Mouse (Mus musculus): Measurements from ENCODE around the gene Itpk1. TPM values are rescaled to one million over a fixed set of nuclear protein-coding genes. Genes with fewer than 3 reads are reported as not detected.

Itpk1 gene
- total RNA-seq, 2 experiments from 2014 or later = 74.9 to 76.2 TPM

GRCm38 (mm10) chr12:102541168-102541567, 163.6 kb downstream of the Itpk1 start:
- intact Hi-C loops (cut with DNase I) = no loop called here
- no peak for DNase-seq (ENCODE audit: low spot score in 2 of 2)

GRCm38 (mm10) chr12:102540278-102540677, 164.5 kb downstream of the Itpk1 start:
- DNase-seq (ENCODE audit: low spot score in 2 of 2) = no peak
- intact Hi-C loops (cut with DNase I) = no loop called here

- DNase-seq (ENCODE audit: low spot score in 2 of 2) = no peak
- intact Hi-C loops (cut with DNase I) = no loop called here
Measured at GRCm38 (mm10) chr12:102535796-102536195, 168.9 kb downstream of the Itpk1 start.

GRCm38 (mm10) chr12:102527989-102528388, 176.7 kb downstream of the Itpk1 start:
- intact Hi-C loops (cut with DNase I) = no loop called here
- no peak for DNase-seq (ENCODE audit: low spot score in 2 of 2)

GRCm38 (mm10) chr12:102524760-102525159, 180.0 kb downstream of the Itpk1 start:
- peak in 1 of 2 experiments; percentile 26 for DNase-seq (ENCODE audit: low spot score in 2 of 2)

GRCm38 (mm10) chr12:102524216-102524615, 180.5 kb downstream of the Itpk1 start:
- no peak for DNase-seq (ENCODE audit: low spot score in 2 of 2)
- intact Hi-C loops (cut with DNase I) = loop anchor here (5.0 kb wide), 1 partner anchor 183 kb away; no protein-coding TSS in a partner anchor

More at GRCm38 (mm10) chr12:102524760-102525159, 180.0 kb downstream of the Itpk1 start:
- intact Hi-C loops (cut with DNase I) = loop anchor here (5.0 kb wide), 1 partner anchor 183 kb away; no protein-coding TSS in a partner anchor

- intact Hi-C loops (cut with DNase I) = loop anchor here (5.0 kb wide), 1 partner anchor 185 kb away; no protein-coding TSS in a partner anchor
- DNase-seq (ENCODE audit: low spot score in 2 of 2) = no peak
Measured at GRCm38 (mm10) chr12:102521777-102522319, 182.9 kb downstream of the Itpk1 start.

- DNase-seq (ENCODE audit: low spot score in 2 of 2) = no peak
- intact Hi-C loops (cut with DNase I) = loop anchor here (5.0 kb wide), 1 partner anchor 187 kb away; no protein-coding TSS in a partner anchor
Measured at GRCm38 (mm10) chr12:102519929-102520720, 184.6 kb downstream of the Itpk1 start.

Small RNA genes lying within 50 kb of the gene (microRNA-seq; reads per million reads assigned to microRNA genes)
- 0.26 to 0.67 reads per million in 2 experiments for gene Mir1936

Other genes with a start within 250 kb of the Itpk1 start
- gene Golga5, start 235.8 kb downstream of the Itpk1 start, total RNA-seq (2021) = 10 to 100 TPM; 25.1 to 28.2 TPM
- 100 to 1,000 TPM; 190 to 204 TPM for gene Chga, start 150.0 kb downstream of the Itpk1 start, total RNA-seq (2021)
- 10 to 100 TPM; 37.4 to 38.3 TPM for gene Moap1, start 38.7 kb upstream of the Itpk1 start, total RNA-seq (2021)
- gene Tmem251, start 38.8 kb upstream of the Itpk1 start, total RNA-seq (2021) = 1 to 10 TPM; 4.9 to 5.1 TPM
- gene Gm28051, start 52.8 kb upstream of the Itpk1 start, total RNA-seq (2021) = not detected
- 10 to 100 TPM; 12.8 to 14.0 TPM for gene Gon7, start 52.9 kb upstream of the Itpk1 start, total RNA-seq (2021)
- gene Ubr7, start 53.0 kb upstream of the Itpk1 start, total RNA-seq (2021) = 10 to 100 TPM; 33.4 to 34.5 TPM
- 10 to 100 TPM; 20.6 to 21.9 TPM for gene Gm20604, start 53.7 kb upstream of the Itpk1 start, total RNA-seq (2021)
- 10 to 100 TPM; 17.9 TPM for gene Btbd7, start 173.5 kb upstream of the Itpk1 start, total RNA-seq (2021)
- not detected for gene Cox8c, start 194.4 kb upstream of the Itpk1 start, total RNA-seq (2021)
- gene Unc79, start 243.9 kb upstream of the Itpk1 start, total RNA-seq (2021) = 10 to 100 TPM; 43.4 TPM